Mouse (Mus musculus) spleen, postnatal 4 days (tissue): Measurements from ENCODE around the gene Gm609.
"Not testable (repeated sequence)": the region's sequence is repeated elsewhere in the genome, so short reads cannot be mapped to it uniquely, and the experiment has no call there.

ENCODE experiments used
- DNase-seq, 2 experiments: peaks; one replicate each; pipeline ENCODE4 v3.0.0; 2022; ENCODE audit warnings: low spot score in 2 of 2

Gm609 gene

GRCm38 (mm10) chr16:45492927-45493326 is at the start of gene Gm609:
Gene Gm609 (minus strand): TSS chr16:45492969.
- no peak for DNase-seq

- no peak for DNase-seq
Observed at GRCm38 (mm10) chr16:45542108-45542507, 49.3 kb upstream of the Gm609 start.

GRCm38 (mm10) chr16:45538342-45538741 is 45.6 kb upstream of the Gm609 start:
- not testable (repeated sequence) for DNase-seq

GRCm38 (mm10) chr16:45535009-45535408 is 42.2 kb upstream of the Gm609 start, which contains the start of gene Slc9c1:
Gene Slc9c1 (plus strand): TSS chr16:45535309.
- DNase-seq, result no peak

- DNase-seq, result no peak
Observed at GRCm38 (mm10) chr16:45531950-45532349, 39.2 kb upstream of the Gm609 start, which contains the start of gene Gm17783. Gene Gm17783 (minus strand): TSS chr16:45532050.

GRCm38 (mm10) chr16:45525551-45525950 is 32.8 kb upstream of the Gm609 start:
- DNase-seq, result no peak

- DNase-seq, result no peak
Observed at GRCm38 (mm10) chr16:45495326-45495725, 2.6 kb upstream of the Gm609 start.

GRCm38 (mm10) chr16:45476991-45477390 is 15.8 kb downstream of the Gm609 start:
- no peak for DNase-seq

GRCm38 (mm10) chr16:45471836-45472235 is 20.9 kb downstream of the Gm609 start:
- not testable (repeated sequence) for DNase-seq

GRCm38 (mm10) chr16:45454762-45455161 is 38.0 kb downstream of the Gm609 start:
- DNase-seq, result no peak

GRCm38 (mm10) chr16:45437230-45437739 is 55.5 kb downstream of the Gm609 start:
- DNase-seq, result no peak

- DNase-seq, result no peak
Observed at GRCm38 (mm10) chr16:45435591-45435990, 57.2 kb downstream of the Gm609 start.

GRCm38 (mm10) chr16:45427651-45428050 is 65.1 kb downstream of the Gm609 start:
- no peak for DNase-seq

- DNase-seq, result no peak
Observed at GRCm38 (mm10) chr16:45413497-45413896, 79.3 kb downstream of the Gm609 start.

GRCm38 (mm10) chr16:45409064-45409446 is 83.7 kb downstream of the Gm609 start:
- not testable (repeated sequence) for DNase-seq

- peak; percentile 25 to 62 for DNase-seq
Observed at GRCm38 (mm10) chr16:45408425-45409063, 84.2 kb downstream of the Gm609 start, which contains the start of gene Cd200. Gene Cd200 (minus strand): TSS chr16:45409053.

GRCm38 (mm10) chr16:45407645-45408400 is 84.9 kb downstream of the Gm609 start:
- no peak for DNase-seq

- DNase-seq, result no peak
Observed at GRCm38 (mm10) chr16:45407091-45407490, 85.7 kb downstream of the Gm609 start.

- DNase-seq, result no peak
Observed at GRCm38 (mm10) chr16:45402951-45403350, 89.8 kb downstream of the Gm609 start.

GRCm38 (mm10) chr16:45402036-45402435 is 90.7 kb downstream of the Gm609 start:
- no peak for DNase-seq

- DNase-seq, result no peak
Observed at GRCm38 (mm10) chr16:45399947-45400555, 92.7 kb downstream of the Gm609 start.

- no peak for DNase-seq
Observed at GRCm38 (mm10) chr16:45399411-45399810, 93.4 kb downstream of the Gm609 start.
